Mouse (Mus musculus): ENCODE measurements at regions not wholly inside any gene's neighbourhood (a gene's known extent, or its start where the extent isn't known, plus 50 kb on each side); places are given as distances from the start of the nearest gene placed in this dataset.

GRCm38 (mm10) chr13:91371596-91371987 lies 88.5 kb upstream of the Ssbp2 start:
- Histone ChIP-seq H3K36me3 (ENCODE audit: control insufficient read depth, insufficient read depth, low read length) (no peaks in the 10 kb centered on the region), H3K27ac (ENCODE audit: control insufficient read depth, insufficient read depth, low read length) (peak overlapping the region; percentile 96), H3K27me3 (ENCODE audit: control insufficient read depth, insufficient read depth, low read length) (no peaks in the 10 kb centered on the region), H3K4me1 (replicated peaks; ENCODE audit: control insufficient read depth, insufficient read depth, low read length) (peaks cover 21% of the 10 kb centered on the region), H3K4me3 (ENCODE audit: control insufficient read depth, insufficient read depth, low read length) (no peak overlapping the region)
- DNase-seq, result no peak
- TF ChIP-seq POLR2A (IDR thresholded peaks at IDR 0.05; ENCODE audit: control insufficient read depth, extremely low read depth, insufficient read depth, low read length, poor library complexity) (no peak), CTCF (IDR thresholded peaks at IDR 0.05; ENCODE audit: borderline replicate concordance, control insufficient read depth, extremely low read depth, insufficient read depth, low read length, poor library complexity) (no peak)
- 31% methylated on average over 2 of the region's 2 CpGs for WGBS

DNA sequence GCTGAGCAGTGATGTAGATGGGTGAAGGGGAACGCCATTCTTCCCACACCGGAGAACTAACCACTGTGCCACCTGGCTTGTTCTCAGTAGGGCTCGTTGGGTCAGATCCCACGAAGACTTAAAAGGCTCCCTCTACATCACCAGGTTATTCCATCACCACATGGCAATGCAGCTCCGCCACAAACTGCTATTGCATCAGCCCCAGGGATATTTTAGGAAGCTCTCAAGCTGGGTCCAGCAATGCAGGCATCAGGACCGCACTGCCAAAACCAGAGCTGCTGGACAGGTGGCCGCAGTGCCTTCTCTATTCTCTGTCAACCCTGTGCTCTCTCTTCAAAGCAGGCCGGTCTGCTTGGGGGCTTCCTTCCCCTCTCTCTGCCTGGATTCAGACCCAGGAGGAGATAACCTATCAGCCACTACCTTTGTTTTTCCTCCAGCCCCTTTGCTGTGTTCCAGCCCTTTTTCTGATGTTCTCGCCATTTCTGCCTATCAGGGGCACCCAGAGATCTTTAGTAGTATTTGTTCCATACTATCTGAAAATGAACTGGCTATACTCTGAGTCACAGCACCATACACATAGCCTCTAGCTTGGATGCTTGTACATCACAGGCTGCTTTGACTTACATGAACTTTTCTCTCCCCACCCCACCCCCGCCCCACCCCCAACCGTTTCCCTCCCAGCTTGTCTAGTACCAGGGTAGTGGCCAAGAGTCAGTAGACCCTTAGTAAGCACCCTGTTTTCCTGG lies 87.8 kb upstream of the Ssbp2 start:
- WGBS, result 69% methylated on average over 11 of the region's 11 CpGs
- no peak for DNase-seq

GRCm38 (mm10) chr13:91374141-91374540 lies 85.9 kb upstream of the Ssbp2 start:
- Histone ChIP-seq H3K4me3 (ENCODE audit: control insufficient read depth, insufficient read depth, low read length) (no peak overlapping the region), H3K27ac (ENCODE audit: control insufficient read depth, insufficient read depth, low read length) (no peak overlapping the region), H3K4me1 (replicated peaks; ENCODE audit: control insufficient read depth, insufficient read depth, low read length) (peaks cover 21% of the 10 kb centered on the region), H3K27me3 (ENCODE audit: control insufficient read depth, insufficient read depth, low read length) (no peaks in the 10 kb centered on the region), H3K36me3 (ENCODE audit: control insufficient read depth, insufficient read depth, low read length) (no peaks in the 10 kb centered on the region)
- 58% methylated on average over 3 of the region's 3 CpGs for WGBS
- no peak for DNase-seq
- TF ChIP-seq POLR2A (IDR thresholded peaks at IDR 0.05; ENCODE audit: control insufficient read depth, extremely low read depth, insufficient read depth, low read length, poor library complexity), result no peak
- no peak for TF ChIP-seq CTCF (IDR thresholded peaks at IDR 0.05; ENCODE audit: borderline replicate concordance, control insufficient read depth, extremely low read depth, insufficient read depth, low read length, poor library complexity)

More for the DNA sequence above, 87.8 kb upstream of the Ssbp2 start:
- Histone ChIP-seq H3K4me1 (replicated peaks; ENCODE audit: control insufficient read depth, insufficient read depth, low read length) (peaks cover 21% of the 10 kb centered on the region), H3K27me3 (ENCODE audit: control insufficient read depth, insufficient read depth, low read length) (no peaks in the 10 kb centered on the region), H3K4me3 (ENCODE audit: control insufficient read depth, insufficient read depth, low read length) (no peak overlapping the region), H3K36me3 (ENCODE audit: control insufficient read depth, insufficient read depth, low read length) (no peaks in the 10 kb centered on the region), H3K27ac (ENCODE audit: control insufficient read depth, insufficient read depth, low read length) (peak overlapping the region; percentile 96)
- TF ChIP-seq CTCF (IDR thresholded peaks at IDR 0.05; ENCODE audit: borderline replicate concordance, control insufficient read depth, extremely low read depth, insufficient read depth, low read length, poor library complexity) (no peak), POLR2A (IDR thresholded peaks at IDR 0.05; ENCODE audit: control insufficient read depth, extremely low read depth, insufficient read depth, low read length, poor library complexity) (no peak)

- TF ChIP-seq POLR2A (IDR thresholded peaks at IDR 0.05; ENCODE audit: control insufficient read depth, extremely low read depth, insufficient read depth, low read length, poor library complexity) (no peak), CTCF (IDR thresholded peaks at IDR 0.05; ENCODE audit: borderline replicate concordance, control insufficient read depth, extremely low read depth, insufficient read depth, low read length, poor library complexity) (no peak)
- no peak overlapping the region for H3K4me3 ChIP-seq (ENCODE audit: control insufficient read depth, insufficient read depth, low read length)
- H3K27me3 ChIP-seq (ENCODE audit: control insufficient read depth, insufficient read depth, low read length), result no peaks in the 10 kb centered on the region
- peaks cover 13% of the 10 kb centered on the region for H3K4me1 ChIP-seq (replicated peaks; ENCODE audit: control insufficient read depth, insufficient read depth, low read length)
- no peaks in the 10 kb centered on the region for H3K36me3 ChIP-seq (ENCODE audit: control insufficient read depth, insufficient read depth, low read length)
- no peak for DNase-seq
- WGBS, result 97% methylated on average over 3 of the region's 3 CpGs
- no peak overlapping the region for H3K27ac ChIP-seq (ENCODE audit: control insufficient read depth, insufficient read depth, low read length)
Measured at GRCm38 (mm10) chr13:91376556-91376955, 83.5 kb upstream of the Ssbp2 start.

DNA sequence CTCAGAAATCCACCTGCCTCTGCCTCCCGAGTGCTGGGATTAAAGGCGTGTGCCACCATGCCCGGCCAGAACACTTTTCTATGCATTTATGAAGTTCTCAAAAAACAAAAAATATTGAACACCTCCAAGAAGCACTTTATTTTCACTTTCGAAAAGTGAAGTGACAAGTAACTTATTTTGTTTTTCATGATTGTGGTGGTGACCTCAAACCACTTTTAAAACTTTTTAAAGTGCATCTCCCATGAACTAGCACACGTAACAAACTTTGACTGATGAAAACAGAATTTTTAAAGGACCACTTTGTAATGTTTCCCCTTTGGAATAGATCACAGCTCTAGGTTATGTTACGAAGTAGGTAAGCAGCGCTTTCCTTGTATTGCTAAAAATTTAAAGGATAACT lies 82.7 kb upstream of the Ssbp2 start:
- Histone ChIP-seq H3K27me3 (ENCODE audit: control insufficient read depth, insufficient read depth, low read length) (no peaks in the 10 kb centered on the region), H3K4me1 (replicated peaks; ENCODE audit: control insufficient read depth, insufficient read depth, low read length) (peaks cover 6% of the 10 kb centered on the region), H3K4me3 (ENCODE audit: control insufficient read depth, insufficient read depth, low read length) (no peak overlapping the region), H3K36me3 (ENCODE audit: control insufficient read depth, insufficient read depth, low read length) (no peaks in the 10 kb centered on the region), H3K27ac (ENCODE audit: control insufficient read depth, insufficient read depth, low read length) (no peak overlapping the region)
- 70% methylated on average over 7 of the region's 7 CpGs for WGBS
- TF ChIP-seq POLR2A (IDR thresholded peaks at IDR 0.05; ENCODE audit: control insufficient read depth, extremely low read depth, insufficient read depth, low read length, poor library complexity) (no peak), CTCF (IDR thresholded peaks at IDR 0.05; ENCODE audit: borderline replicate concordance, control insufficient read depth, extremely low read depth, insufficient read depth, low read length, poor library complexity) (no peak)
- DNase-seq, result no peak

- no peak for TF ChIP-seq POLR2A (IDR thresholded peaks at IDR 0.05; ENCODE audit: control insufficient read depth, extremely low read depth, insufficient read depth, low read length, poor library complexity)
- TF ChIP-seq CTCF (IDR thresholded peaks at IDR 0.05; ENCODE audit: borderline replicate concordance, control insufficient read depth, extremely low read depth, insufficient read depth, low read length, poor library complexity), result no peak
- peaks cover 3% of the 10 kb centered on the region; the same call in 1 of the 2 replicates for H3K4me1 ChIP-seq (replicated peaks; ENCODE audit: control insufficient read depth, insufficient read depth, low read length)
- no peak overlapping the region for H3K27ac ChIP-seq (ENCODE audit: control insufficient read depth, insufficient read depth, low read length)
Measured at GRCm38 (mm10) chr13:91377972-91378371, 82.1 kb upstream of the Ssbp2 start.

More at GRCm38 (mm10) chr13:91377972-91378371, 82.1 kb upstream of the Ssbp2 start:
- no peaks in the 10 kb centered on the region for H3K36me3 ChIP-seq (ENCODE audit: control insufficient read depth, insufficient read depth, low read length)
- no peaks in the 10 kb centered on the region for H3K27me3 ChIP-seq (ENCODE audit: control insufficient read depth, insufficient read depth, low read length)
- no peak for DNase-seq
- 95% methylated on average over 9 of the region's 9 CpGs for WGBS
- no peak overlapping the region for H3K4me3 ChIP-seq (ENCODE audit: control insufficient read depth, insufficient read depth, low read length)

All from thymus, adult 2 months (tissue).